Mouse (Mus musculus): Measurements from ENCODE around the gene Myo9b. TPM values are rescaled to one million over a fixed set of nuclear protein-coding genes. Genes with fewer than 3 reads are reported as not detected.

Myo9b gene
- polyA plus RNA-seq, 1 experiment from 2014 or later: 5.1 TPM

DNA sequence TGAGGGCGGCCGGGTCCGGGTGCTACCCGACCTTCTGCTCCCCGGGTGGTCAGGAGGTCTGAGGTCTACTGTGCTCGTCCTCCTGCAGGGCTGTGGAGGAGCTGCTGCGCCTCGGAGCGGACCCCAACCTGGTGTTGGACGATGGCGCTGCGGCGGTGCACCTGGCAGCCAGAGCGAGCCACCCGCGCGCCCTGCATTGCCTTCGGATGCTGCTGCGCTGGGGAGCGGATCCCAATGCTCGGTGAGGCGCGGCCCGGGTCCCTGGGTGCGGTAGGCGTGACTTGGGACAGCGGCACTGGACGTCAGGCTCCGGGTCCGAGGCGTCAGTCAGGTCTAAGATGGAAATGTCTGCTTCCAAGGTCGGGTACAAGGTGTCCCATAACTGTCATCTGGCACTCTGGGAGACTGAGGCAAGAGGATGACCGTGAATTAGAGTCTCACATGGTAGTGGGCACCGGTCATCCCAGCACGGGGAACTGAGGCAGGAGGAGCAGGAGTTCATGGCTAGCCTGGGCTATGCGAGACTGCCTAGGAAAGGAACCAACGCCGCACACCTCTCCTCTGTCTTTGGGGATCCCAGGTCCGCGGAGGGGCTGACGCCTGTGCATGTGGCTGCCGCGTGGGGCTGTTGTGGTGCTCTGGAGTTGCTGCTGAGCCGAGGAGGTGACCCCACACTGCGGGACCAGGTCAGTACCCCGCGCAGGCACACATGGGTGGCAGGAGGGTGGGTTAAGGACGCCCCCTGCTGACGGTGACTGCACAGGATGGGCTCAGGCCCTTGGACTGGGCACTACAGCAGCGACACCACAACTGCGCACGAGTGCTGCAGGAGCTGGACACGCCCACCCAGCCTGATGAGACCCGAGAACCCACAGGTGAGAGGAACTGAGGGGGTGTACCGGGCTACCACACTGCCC, 133.8 kb downstream of the Myo9b start:
- peak overlapping the region; percentile 84 for H3K9ac ChIP-seq (replicated peaks)
- peak overlapping the region; percentile 92 for H3K4me3 ChIP-seq (ENCODE audit: low read depth, low read length)
- under 1% methylated on average over 55 of the region's 55 CpGs for WGBS (ENCODE audit: insufficient replicate concordance)
- ATAC-seq (peak; percentile 67), DNase-seq (peak; percentile 89)
- peaks cover 20% of the 10 kb centered on the region for H3K4me1 ChIP-seq (ENCODE audit: insufficient read depth)
- TF ChIP-seq CTCF (IDR thresholded peaks at IDR 0.05; ENCODE audit: low read depth): peak; percentile 93
- no peak for TF ChIP-seq EP300 (IDR thresholded peaks at IDR 0.05; ENCODE audit: low read depth)
- peak overlapping the region; percentile 97 for H3K4me2 ChIP-seq (ENCODE audit: low read depth, low read length)
- H3K36me3 ChIP-seq (replicated peaks; ENCODE audit: insufficient read depth, low read length): peaks cover 31% of the 10 kb centered on the region
- peak overlapping the region; percentile 70 for H3K27ac ChIP-seq (ENCODE audit: low read depth)
- H3K9me3 ChIP-seq (ENCODE audit: low read length): no peaks in the 10 kb centered on the region
- no peaks in the 10 kb centered on the region for H3K27me3 ChIP-seq (ENCODE audit: insufficient read depth, low read length)

DNA sequence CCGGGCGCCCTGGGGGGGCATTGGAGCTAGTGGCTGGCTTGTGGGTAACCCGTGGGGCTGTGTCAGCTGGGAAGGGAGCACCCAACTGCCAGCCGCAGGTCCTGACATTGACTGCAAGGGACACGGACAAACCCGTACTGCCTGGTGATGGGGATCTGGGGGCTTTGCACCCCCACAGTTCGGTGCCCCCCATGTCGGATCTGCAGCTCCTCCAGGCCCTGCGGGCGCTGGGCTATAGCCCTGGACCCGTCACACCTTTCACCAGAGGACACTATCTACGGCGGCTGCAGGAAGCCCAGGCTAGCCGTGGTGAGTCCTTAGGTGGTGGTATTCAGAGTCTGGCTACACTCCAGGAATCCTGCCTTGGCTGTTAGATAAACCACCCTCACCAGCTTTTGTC, 134.9 kb downstream of the Myo9b start:
- peaks cover 31% of the 10 kb centered on the region for H3K36me3 ChIP-seq (replicated peaks; ENCODE audit: insufficient read depth, low read length)
- TF ChIP-seq CTCF (IDR thresholded peaks at IDR 0.05; ENCODE audit: low read depth) (no peak), EP300 (IDR thresholded peaks at IDR 0.05; ENCODE audit: low read depth) (no peak)
- DNase-seq (no peak), ATAC-seq (no peak)
- H3K9ac ChIP-seq (replicated peaks): no peak overlapping the region
- H3K9me3 ChIP-seq (ENCODE audit: low read length): no peaks in the 10 kb centered on the region
- H3K27ac ChIP-seq (ENCODE audit: low read depth): no peak overlapping the region
- H3K4me3 ChIP-seq (ENCODE audit: low read depth, low read length): no peak overlapping the region
- H3K4me2 ChIP-seq (ENCODE audit: low read depth, low read length): peak overlapping the region; percentile 97
- no peaks in the 10 kb centered on the region for H3K27me3 ChIP-seq (ENCODE audit: insufficient read depth, low read length)
- H3K4me1 ChIP-seq (ENCODE audit: insufficient read depth): peaks cover 23% of the 10 kb centered on the region
- WGBS (ENCODE audit: insufficient replicate concordance): 94% methylated on average over 14 of the region's 14 CpGs

GRCm38 (mm10) chr8:71408231-71408630, 135.7 kb downstream of the Myo9b start:
- Histone ChIP-seq H3K4me3 (ENCODE audit: low read depth, low read length) (no peak overlapping the region), H3K9me3 (ENCODE audit: low read length) (no peaks in the 10 kb centered on the region), H3K27me3 (ENCODE audit: insufficient read depth, low read length) (no peaks in the 10 kb centered on the region), H3K27ac (ENCODE audit: low read depth) (no peak overlapping the region), H3K4me1 (ENCODE audit: insufficient read depth) (peaks cover 23% of the 10 kb centered on the region), H3K9ac (replicated peaks) (no peak overlapping the region), H3K36me3 (replicated peaks; ENCODE audit: insufficient read depth, low read length) (peaks cover 30% of the 10 kb centered on the region), H3K4me2 (ENCODE audit: low read depth, low read length) (no peak overlapping the region)
- WGBS (ENCODE audit: insufficient replicate concordance): 89% methylated on average over 4 of the region's 4 CpGs
- DNase-seq (no peak), ATAC-seq (no peak)
- no peak for TF ChIP-seq CTCF (IDR thresholded peaks at IDR 0.05; ENCODE audit: low read depth)
- TF ChIP-seq EP300 (IDR thresholded peaks at IDR 0.05; ENCODE audit: low read depth): no peak

Other genes with a start within 250 kb of the Myo9b start
- 16.5 and 18.6 TPM in 2 replicates for gene Haus8, start 220 bp downstream of the Myo9b start, polyA plus RNA-seq (2015; fragmentation: Nextera tagmentation; extraction: Ambion mirVana)
- gene Use1, start 94.1 kb downstream of the Myo9b start, polyA plus RNA-seq (2015; fragmentation: Nextera tagmentation; extraction: Ambion mirVana): 62.8 and 64.6 TPM in 2 replicates
- 5.3 and 5.9 TPM in 2 replicates for gene Ocel1, start 98.6 kb downstream of the Myo9b start, polyA plus RNA-seq (2015; fragmentation: Nextera tagmentation; extraction: Ambion mirVana)
- gene Nr2f6, start 109.2 kb downstream of the Myo9b start, polyA plus RNA-seq (2015; fragmentation: Nextera tagmentation; extraction: Ambion mirVana): 38.0 and 46.6 TPM in 2 replicates
- 4.6 and 5.6 TPM in 2 replicates for gene Ushbp1, start 123.1 kb downstream of the Myo9b start, polyA plus RNA-seq (2015; fragmentation: Nextera tagmentation; extraction: Ambion mirVana)
- 40.0 and 40.7 TPM in 2 replicates for gene Babam1, start 124.1 kb downstream of the Myo9b start, polyA plus RNA-seq (2015; fragmentation: Nextera tagmentation; extraction: Ambion mirVana)
- 11.4 and 11.9 TPM in 2 replicates for gene Ankle1, start 133.3 kb downstream of the Myo9b start, polyA plus RNA-seq (2015; fragmentation: Nextera tagmentation; extraction: Ambion mirVana)
- gene Abhd8, start 190.9 kb downstream of the Myo9b start, polyA plus RNA-seq (2015; fragmentation: Nextera tagmentation; extraction: Ambion mirVana): 4.5 and 5.0 TPM in 2 replicates
- 119 and 120 TPM in 2 replicates for gene Mrpl34, start 192.2 kb downstream of the Myo9b start, polyA plus RNA-seq (2015; fragmentation: Nextera tagmentation; extraction: Ambion mirVana)
- gene Dda1, start 196.5 kb downstream of the Myo9b start, polyA plus RNA-seq (2015; fragmentation: Nextera tagmentation; extraction: Ambion mirVana): 30.3 and 31.0 TPM in 2 replicates
- gene Ano8, start 213.2 kb downstream of the Myo9b start, polyA plus RNA-seq (2015; fragmentation: Nextera tagmentation; extraction: Ambion mirVana): 0.14 and 0.27 TPM in 2 replicates
- gene Gtpbp3, start 215.4 kb downstream of the Myo9b start, polyA plus RNA-seq (2015; fragmentation: Nextera tagmentation; extraction: Ambion mirVana): 4.5 and 4.9 TPM in 2 replicates
- gene Plvap, start 239.0 kb downstream of the Myo9b start, polyA plus RNA-seq (2015; fragmentation: Nextera tagmentation; extraction: Ambion mirVana): 29.1 and 31.1 TPM in 2 replicates

Data from liver, postnatal 0 days (tissue).